In genomic region chr11:57719631-57720030, GRCm38 (mm10) we compare ENCODE assay signal across 12 mouse cellular contexts.
DNase-seq lines count a peak whose midpoint lies in the region; ATAC-seq and TF ChIP-seq lines count a peak whose summit lies in the region.
"Had no signal": no experiment of that assay in that cellular context is flagged by ENCODE, and none has a peak within 500 bp of the region (broad histone marks: within the 10 kb centered on the region; RNA-seq: fewer than 3 reads in every experiment).

No protein-coding gene starts in this region.

- DNase-seq in kidney, postnatal 0 days (ENCODE audit: low spot score) = peak; percentile 54
- peak; percentile 36 for DNase-seq in embryonic facial prominence, embryonic 10.5 days (ENCODE audit: low spot score)
- peak; percentile 49 for DNase-seq in limb, embryonic 10.5 days (ENCODE audit: low spot score)
- DNase-seq in kidney, adult 2 months = no peak
- no peak for DNase-seq in spleen, adult 18-20 months
- DNase-seq in kidney, postnatal 14 days = no peak
- DNase-seq: cerebellum, postnatal 25 days; heart, adult 2 months; right cerebral cortex, postnatal 25 days had no signal

- no peak for ATAC-seq in kidney, postnatal 0 days (replicated peaks; ENCODE audit: low FRiP score, low read depth)
- no peak for ATAC-seq in kidney, embryonic 16.5 days (ENCODE audit: low FRiP score, low TSS enrichment)
- ATAC-seq in stomach, embryonic 14.5 days (ENCODE audit: insufficient number of reproducible peaks, insufficient read depth, low FRiP score, low read depth) = peak; percentile 73; the same call in 1 of the 2 replicates

- no peaks in the 10 kb centered on the region for H3K36me3 ChIP-seq in kidney, postnatal 0 days (ENCODE audit: insufficient read depth, low read length)
- H3K36me3 ChIP-seq in kidney, embryonic 16.5 days (ENCODE audit: insufficient read depth, low read length) = no peaks in the 10 kb centered on the region
- H3K36me3 ChIP-seq in embryonic facial prominence, embryonic 10.5 days (replicated peaks) = peaks cover 9% of the 10 kb centered on the region
- H3K36me3 ChIP-seq in limb, embryonic 10.5 days = peaks cover 9% of the 10 kb centered on the region
- no peaks in the 10 kb centered on the region for H3K36me3 ChIP-seq in stomach, embryonic 14.5 days (ENCODE audit: control insufficient read depth, insufficient read depth, low read length)
- no peaks in the 10 kb centered on the region for H3K36me3 ChIP-seq in kidney, adult 2 months (ENCODE audit: control insufficient read depth, insufficient read depth, low read length)

- WGBS in kidney, postnatal 0 days = 46% methylated on average over 7 of the region's 7 CpGs
- WGBS in kidney, embryonic 16.5 days = 51% methylated on average over 7 of the region's 7 CpGs
- WGBS in embryonic facial prominence, embryonic 10.5 days = 46% methylated on average over 7 of the region's 7 CpGs
- WGBS in limb, embryonic 10.5 days = 50% methylated on average over 7 of the region's 7 CpGs
- WGBS in stomach, embryonic 14.5 days = 11% methylated on average over 7 of the region's 7 CpGs
- WGBS in kidney, adult 2 months = 50% methylated on average over 7 of the region's 7 CpGs

- H3K9me3 ChIP-seq in kidney, postnatal 0 days (replicated peaks; ENCODE audit: low read length) = no peaks in the 10 kb centered on the region
- H3K9me3 ChIP-seq in kidney, embryonic 16.5 days (ENCODE audit: low read length) = no peaks in the 10 kb centered on the region
- H3K9me3 ChIP-seq in embryonic facial prominence, embryonic 10.5 days = no peaks in the 10 kb centered on the region
- H3K9me3 ChIP-seq in limb, embryonic 10.5 days (replicated peaks) = no peaks in the 10 kb centered on the region
- no peaks in the 10 kb centered on the region for H3K9me3 ChIP-seq in stomach, embryonic 14.5 days (ENCODE audit: control insufficient read depth, low read depth, low read length)

- H3K9ac ChIP-seq in kidney, postnatal 0 days (ENCODE audit: low read depth, low read length) = no peak overlapping the region
- H3K9ac ChIP-seq in kidney, embryonic 16.5 days (replicated peaks; ENCODE audit: low read length) = no peak overlapping the region
- no peak overlapping the region for H3K9ac ChIP-seq in stomach, embryonic 14.5 days (replicated peaks; ENCODE audit: low read depth, low read length)

- H3K4me1 ChIP-seq in kidney, postnatal 0 days (replicated peaks; ENCODE audit: insufficient read depth, low read length) = no peaks in the 10 kb centered on the region; the same call in 1 of the 2 replicates
- H3K4me1 ChIP-seq in kidney, embryonic 16.5 days (ENCODE audit: insufficient read depth, low read length) = peaks cover 5% of the 10 kb centered on the region; the same call in 1 of the 2 replicates
- peaks cover 30% of the 10 kb centered on the region for H3K4me1 ChIP-seq in embryonic facial prominence, embryonic 10.5 days
- H3K4me1 ChIP-seq in limb, embryonic 10.5 days = peaks cover 30% of the 10 kb centered on the region
- peaks cover 8% of the 10 kb centered on the region; the same call in 1 of the 2 replicates for H3K4me1 ChIP-seq in stomach, embryonic 14.5 days (ENCODE audit: control insufficient read depth, insufficient read depth, low read length)
- H3K4me1 ChIP-seq in kidney, adult 2 months (ENCODE audit: control insufficient read depth, insufficient read depth, low read length) = no peaks in the 10 kb centered on the region

- no peak overlapping the region for H3K27ac ChIP-seq in kidney, postnatal 0 days
- no peak overlapping the region for H3K27ac ChIP-seq in kidney, embryonic 16.5 days (ENCODE audit: low read length)
- H3K27ac ChIP-seq in embryonic facial prominence, embryonic 10.5 days (replicated peaks) = peak overlapping the region; percentile 15
- peak overlapping the region; percentile 72; the same call in 1 of the 2 replicates for H3K27ac ChIP-seq in limb, embryonic 10.5 days
- H3K27ac ChIP-seq in stomach, embryonic 14.5 days (ENCODE audit: low read length) = no peak overlapping the region
- H3K27ac ChIP-seq in kidney, adult 2 months (ENCODE audit: insufficient read depth, low read depth, low read length) = no peak overlapping the region
- H3K27ac ChIP-seq: heart, adult 2 months; layer of hippocampus, adult 2 months had no signal

- H3K4me2 ChIP-seq in kidney, postnatal 0 days (ENCODE audit: low read length) = no peak overlapping the region
- H3K4me2 ChIP-seq in kidney, embryonic 16.5 days (replicated peaks; ENCODE audit: low read depth, low read length) = no peak overlapping the region
- H3K4me2 ChIP-seq in stomach, embryonic 14.5 days (replicated peaks; ENCODE audit: low read depth, low read length) = no peak overlapping the region

- H3K4me3 ChIP-seq in kidney, postnatal 0 days (replicated peaks; ENCODE audit: low read depth, low read length) = no peak overlapping the region
- no peak overlapping the region for H3K4me3 ChIP-seq in kidney, embryonic 16.5 days (ENCODE audit: low read length)
- H3K4me3 ChIP-seq in embryonic facial prominence, embryonic 10.5 days = no peak overlapping the region
- H3K4me3 ChIP-seq in limb, embryonic 10.5 days = no peak overlapping the region
- H3K4me3 ChIP-seq in stomach, embryonic 14.5 days (ENCODE audit: low read depth, low read length) = no peak overlapping the region
- no peak overlapping the region for H3K4me3 ChIP-seq in kidney, adult 2 months (ENCODE audit: insufficient read depth, low read depth, low read length)
- H3K4me3 ChIP-seq: heart, adult 2 months; layer of hippocampus, adult 2 months had no signal

- no peak for TF ChIP-seq CTCF in kidney, postnatal 0 days (IDR thresholded peaks at IDR 0.05; ENCODE audit: low read depth)
- no peak for TF ChIP-seq CTCF in kidney, adult 2 months (conservative IDR thresholded peaks at IDR 0.05; ENCODE audit: insufficient read depth, insufficient read length, low read depth, low read length)

- TF ChIP-seq POLR2A in kidney, adult 2 months (IDR thresholded peaks at IDR 0.05; ENCODE audit: low read depth, low read length) = no peak

- H3K27me3 ChIP-seq in kidney, postnatal 0 days (ENCODE audit: insufficient read depth, low read length) = no peaks in the 10 kb centered on the region
- no peaks in the 10 kb centered on the region for H3K27me3 ChIP-seq in kidney, embryonic 16.5 days (ENCODE audit: insufficient read depth, low read length)
- H3K27me3 ChIP-seq in embryonic facial prominence, embryonic 10.5 days (replicated peaks; ENCODE audit: low read depth, poor library complexity, severe bottlenecking) = no peaks in the 10 kb centered on the region
- no peaks in the 10 kb centered on the region for H3K27me3 ChIP-seq in limb, embryonic 10.5 days (ENCODE audit: low read depth, poor library complexity, severe bottlenecking)
- no peaks in the 10 kb centered on the region for H3K27me3 ChIP-seq in stomach, embryonic 14.5 days (ENCODE audit: control insufficient read depth, insufficient read depth, low read length)
- H3K27me3 ChIP-seq in kidney, adult 2 months (replicated peaks; ENCODE audit: control insufficient read depth, insufficient read depth, low read length) = no peaks in the 10 kb centered on the region

Comparison
In these comparisons a context has a peak if more than half of its experiments do, and no peak if none do; other contexts are left out.
1. DNase-seq: peak in kidney, postnatal 0 days (single experiment), embryonic facial prominence, embryonic 10.5 days (single experiment) and limb, embryonic 10.5 days (single experiment); none in kidney, adult 2 months (single experiment), spleen, adult 18-20 months (0 of 2) and kidney, postnatal 14 days (single experiment).
2. H3K27ac ChIP-seq: peak in embryonic facial prominence, embryonic 10.5 days (single experiment) and limb, embryonic 10.5 days (single experiment); none in kidney, postnatal 0 days (single experiment), kidney, embryonic 16.5 days (single experiment), stomach, embryonic 14.5 days (single experiment) and kidney, adult 2 months (single experiment).